In genomic region chr6:50689121-50689815, GRCm38 (mm10) we compare ENCODE assay signal across 13 mouse cellular contexts. TPM values are rescaled to one million over a fixed set of nuclear protein-coding genes. Genes with fewer than 3 reads are reported as not detected.
DNase-seq lines count a peak whose midpoint lies in the region; ATAC-seq and TF ChIP-seq lines count a peak whose summit lies in the region.
"Had no signal": no experiment of that assay in that cellular context is flagged by ENCODE, and none has a peak within 500 bp of the region (broad histone marks: within the 10 kb centered on the region; RNA-seq: fewer than 3 reads in every experiment).

No protein-coding gene starts in this region.

- H3K4me3 ChIP-seq in left cerebral cortex, adult 2 months: no peak overlapping the region
- no peak overlapping the region for H3K4me3 ChIP-seq in embryonic facial prominence, embryonic 15.5 days (replicated peaks)
- H3K4me3 ChIP-seq in layer of hippocampus, adult 2 months: no peak overlapping the region
- H3K4me3 ChIP-seq in midbrain, embryonic 16.5 days (ENCODE audit: low read depth, low read length): no peak overlapping the region
- H3K4me3 ChIP-seq: heart, embryonic 15.5 days; kidney, embryonic 15.5 days had no signal

- H3K36me3 ChIP-seq in embryonic facial prominence, embryonic 15.5 days: no peaks in the 10 kb centered on the region
- H3K36me3 ChIP-seq in midbrain, embryonic 16.5 days (ENCODE audit: control insufficient read depth, insufficient read depth, low read length): no peaks in the 10 kb centered on the region
- H3K36me3 ChIP-seq: heart, embryonic 15.5 days; kidney, embryonic 15.5 days had no signal

- peaks cover 7% of the 10 kb centered on the region; the same call in 1 of the 2 replicates for H3K4me1 ChIP-seq in embryonic facial prominence, embryonic 15.5 days
- H3K4me1 ChIP-seq in midbrain, embryonic 16.5 days (ENCODE audit: control insufficient read depth, insufficient read depth, low read length): peaks cover 6% of the 10 kb centered on the region
- H3K4me1 ChIP-seq: heart, embryonic 15.5 days had no signal

- intact Hi-C loops in left cerebral cortex, postnatal 14 days (cut with DNase I): no loop called here
- intact Hi-C loops in left cerebral cortex, adult 2 months (cut with DNase I): no loop called here
- intact Hi-C loops in heart, postnatal 10 days (cut with DNase I): no loop called here

- WGBS in embryonic facial prominence, embryonic 15.5 days: 52% methylated on average over 15 of the region's 15 CpGs
- WGBS in midbrain, embryonic 16.5 days: 41% methylated on average over 15 of the region's 15 CpGs

- no peaks in the 10 kb centered on the region for H3K27me3 ChIP-seq in embryonic facial prominence, embryonic 15.5 days
- H3K27me3 ChIP-seq in midbrain, embryonic 16.5 days (ENCODE audit: control insufficient read depth, insufficient read depth, low read depth, low read length): no peaks in the 10 kb centered on the region
- H3K27me3 ChIP-seq: heart, embryonic 15.5 days; kidney, embryonic 15.5 days had no signal

- peak; percentile 28 to 62 for DNase-seq in left cerebral cortex, postnatal 14 days (ENCODE audit: low spot score in 2 of 2)
- DNase-seq in left cerebral cortex, adult 2 months (ENCODE audit: extremely low spot score in 1 of 2, low spot score in 2 of 2): no peak
- DNase-seq in layer of hippocampus, adult 2 months (ENCODE audit: low spot score in 2 of 2): peak; percentile 19 to 21
- no peak for DNase-seq in heart, postnatal 10 days

- ATAC-seq in embryonic facial prominence, embryonic 15.5 days (ENCODE audit: insufficient number of reproducible peaks, low FRiP score, low TSS enrichment, low read depth): no peak
- peak; percentile 85 for ATAC-seq in midbrain, embryonic 16.5 days
- no peak for ATAC-seq in granulocyte monocyte progenitor cell, adult 5-6 weeks (replicated peaks; ENCODE audit: poor library complexity, severe bottlenecking)

- H3K4me2 ChIP-seq in embryonic facial prominence, embryonic 15.5 days (replicated peaks): no peak overlapping the region
- H3K4me2 ChIP-seq in midbrain, embryonic 16.5 days (ENCODE audit: low read length): peak overlapping the region; percentile 19; the same call in 1 of the 2 replicates
- H3K4me2 ChIP-seq: heart, embryonic 15.5 days; kidney, embryonic 15.5 days had no signal

- no peak overlapping the region for H3K27ac ChIP-seq in left cerebral cortex, adult 2 months
- 0 out of 2 replicates have a peak overlapping the region, but pooled peaks have one; percentile 12 for H3K27ac ChIP-seq in embryonic facial prominence, embryonic 15.5 days (replicated peaks)
- no peak overlapping the region for H3K27ac ChIP-seq in layer of hippocampus, adult 2 months
- peak overlapping the region; percentile 42 for H3K27ac ChIP-seq in midbrain, embryonic 16.5 days (ENCODE audit: low read length)
- H3K27ac ChIP-seq: heart, embryonic 15.5 days; kidney, embryonic 15.5 days had no signal

- H3K9ac ChIP-seq in embryonic facial prominence, embryonic 15.5 days: no peak overlapping the region
- H3K9ac ChIP-seq in midbrain, embryonic 16.5 days (ENCODE audit: low read depth, low read length): peak overlapping the region; percentile 30; the same call in 1 of the 2 replicates
- H3K9ac ChIP-seq: heart, embryonic 15.5 days; kidney, embryonic 15.5 days had no signal

- H3K9me3 ChIP-seq in embryonic facial prominence, embryonic 15.5 days (replicated peaks): no peaks in the 10 kb centered on the region
- H3K9me3 ChIP-seq in midbrain, embryonic 16.5 days (replicated peaks; ENCODE audit: control insufficient read depth, low read length, poor library complexity, severe bottlenecking): no peaks in the 10 kb centered on the region
- H3K9me3 ChIP-seq: heart, embryonic 15.5 days; kidney, embryonic 15.5 days had no signal

- TF ChIP-seq CTCF in left cerebral cortex, adult 2 months (IDR thresholded peaks at IDR 0.05): no peak
- no peak for TF ChIP-seq CTCF in layer of hippocampus, adult 2 months (conservative IDR thresholded peaks at IDR 0.05)

RNA-seq across cellular contexts. Expression of gene Npvf, which starts 35.0 kb away (rescaled TPM):
- not detected for total RNA-seq in left cerebral cortex, postnatal 14 days (2021)
- total RNA-seq in left cerebral cortex, adult 2 months (2021): not detected
- 0.21 TPM in 1 of 2 replicates, not detected in the other for polyA plus RNA-seq in embryonic facial prominence, embryonic 15.5 days (2015; fragmentation: Nextera tagmentation; extraction: Ambion mirVana)
- not detected for total RNA-seq in layer of hippocampus, adult 2 months (2021)
- 1.3 and 1.5 TPM in 2 replicates for polyA plus RNA-seq in midbrain, embryonic 16.5 days (2015; fragmentation: Nextera tagmentation; extraction: Ambion mirVana)
- not detected for total RNA-seq in heart, postnatal 10 days (2021)
- total RNA-seq in granulocyte monocyte progenitor cell, adult 5-6 weeks (2014; fragmentation: Nextera tagmentation): not detected in 2 replicates
- total RNA-seq in granulocyte monocyte progenitor cell, adult 5-6 weeks (2017): not detected in 2 replicates
- total RNA-seq: common myeloid progenitor, adult 5-6 weeks; ES-E14; liver, adult 2 months had no signal
- polyA plus RNA-seq: liver, adult 2 months; urinary bladder, adult 2 months had no signal

Comparison
In these comparisons a context has a peak if more than half of its experiments do, and no peak if none do; other contexts are left out.
1. DNase-seq: peak in left cerebral cortex, postnatal 14 days (2 of 2) and layer of hippocampus, adult 2 months (2 of 2); none in left cerebral cortex, adult 2 months (0 of 2) and heart, postnatal 10 days (0 of 2).
2. H3K27ac ChIP-seq: peak in embryonic facial prominence, embryonic 15.5 days (single experiment) and midbrain, embryonic 16.5 days (single experiment); none in left cerebral cortex, adult 2 months (single experiment) and layer of hippocampus, adult 2 months (single experiment).